Mouse (Mus musculus) layer of hippocampus, adult 11-12 months (tissue): Measurements from ENCODE around the gene Max.

Experiments
- DNase-seq: peaks from one replicate; pipeline ENCODE4 v3.0.0; 2022; ENCODE audit warnings: low spot score

Gene Max

DNA sequence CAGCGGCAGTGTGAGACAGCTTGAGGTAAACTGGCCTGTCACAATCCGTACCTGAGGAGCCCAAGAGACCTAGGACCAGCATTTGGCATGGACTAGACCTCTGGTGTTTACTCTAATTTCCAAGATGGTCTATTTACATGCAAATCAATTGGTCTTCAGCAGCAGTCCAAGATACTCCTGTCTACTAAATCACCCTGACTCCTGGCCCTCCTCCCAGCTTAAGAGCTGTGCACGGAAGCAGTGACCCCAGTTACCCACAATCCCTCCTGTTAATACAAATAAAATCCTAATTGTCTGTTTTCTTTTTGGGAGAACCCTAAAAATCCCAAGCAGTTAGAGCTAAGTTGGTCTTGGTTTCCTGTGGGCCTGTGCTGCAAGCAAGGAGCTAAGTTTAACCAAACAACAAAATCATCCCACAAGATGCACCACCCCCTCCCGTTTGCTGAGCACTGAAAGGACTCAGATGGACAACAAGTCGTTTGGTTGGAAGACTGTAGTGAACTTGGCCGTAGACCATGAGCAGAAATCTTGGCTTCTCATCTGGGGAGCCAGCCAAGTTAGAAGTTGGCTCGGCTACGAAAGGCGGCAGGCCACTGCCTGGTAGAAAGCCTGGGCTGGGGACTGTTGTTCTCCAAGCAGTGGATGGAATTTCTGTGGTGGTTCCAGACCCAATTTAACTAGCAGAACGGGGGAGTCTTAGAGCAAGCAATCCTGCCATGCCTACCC, 7.1 kb downstream of the Max start:
- DNase-seq = peak; percentile 71

DNA sequence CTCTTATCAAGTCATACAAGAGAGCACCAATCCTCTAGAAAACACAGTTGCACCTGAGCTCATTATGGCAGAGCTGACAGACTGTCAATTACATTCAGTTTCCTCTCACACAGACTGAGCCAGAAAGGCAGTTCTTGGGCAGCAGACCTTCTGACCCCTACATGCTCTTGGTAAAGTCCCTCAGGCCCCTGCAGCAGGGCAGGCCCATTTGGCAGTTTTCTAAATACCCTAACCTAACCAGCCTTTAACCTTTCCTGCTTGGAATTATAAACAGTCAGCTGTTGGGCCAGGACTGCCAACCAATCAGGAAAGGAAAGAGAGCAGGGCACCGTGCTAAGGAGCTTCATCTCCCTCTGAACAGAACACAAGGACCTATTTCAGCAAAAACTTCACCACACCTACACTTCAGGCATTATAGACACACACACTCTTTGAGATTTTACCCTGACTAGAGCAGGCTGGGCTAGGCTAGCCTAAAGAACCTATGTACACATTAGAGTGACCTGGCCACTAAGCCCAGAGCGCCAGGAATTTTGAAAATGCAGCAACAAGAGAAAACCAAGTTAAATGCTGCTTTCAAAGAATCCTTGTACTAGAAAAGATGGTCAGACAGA, 8.1 kb downstream of the Max start:
- DNase-seq = no peak

DNA sequence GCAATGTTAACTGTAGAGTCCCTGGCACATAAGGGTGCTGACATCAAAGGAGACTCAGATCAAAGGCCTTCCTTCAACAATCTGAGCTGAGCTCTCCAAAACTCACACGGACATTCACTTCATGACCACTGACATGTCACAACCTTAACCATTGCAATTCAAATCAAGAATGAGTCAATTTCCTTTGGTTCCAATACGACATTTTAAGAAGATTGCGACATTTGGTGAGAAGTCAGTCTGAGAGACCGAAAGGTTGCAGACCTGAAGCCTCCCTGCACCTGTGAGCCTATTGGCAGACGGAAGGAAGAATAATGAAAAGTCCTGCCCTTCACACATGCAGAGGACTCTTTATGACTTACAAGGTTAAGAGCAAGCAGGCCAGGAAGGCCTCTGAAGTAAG, 11.7 kb downstream of the Max start:
- DNase-seq = no peak

- no peak for DNase-seq
Observed at GRCm38 (mm10) chr12:76948781-76949180, 13.2 kb downstream of the Max start.

- DNase-seq = no peak
Observed at GRCm38 (mm10) chr12:76948185-76948584, 13.8 kb downstream of the Max start.

DNA sequence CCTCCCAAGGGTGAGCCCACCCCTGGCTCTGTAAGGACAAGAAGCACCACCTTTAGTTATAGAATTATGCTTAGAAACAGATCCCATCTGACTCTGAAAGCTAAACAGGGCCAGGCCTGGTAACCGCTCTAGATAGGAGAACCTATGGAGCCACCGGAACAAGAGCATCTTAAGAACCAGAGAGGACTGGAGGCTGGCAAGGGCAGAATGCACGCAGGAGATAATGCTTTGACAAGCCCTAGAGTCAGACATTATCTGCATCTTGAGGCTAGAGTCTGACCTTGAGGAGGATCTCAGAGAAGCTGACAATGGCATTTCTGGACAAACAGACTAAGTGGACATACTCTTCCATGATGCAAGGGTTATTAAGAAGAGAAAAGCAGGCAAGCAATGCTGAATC, 14.5 kb downstream of the Max start:
- DNase-seq = no peak

DNA sequence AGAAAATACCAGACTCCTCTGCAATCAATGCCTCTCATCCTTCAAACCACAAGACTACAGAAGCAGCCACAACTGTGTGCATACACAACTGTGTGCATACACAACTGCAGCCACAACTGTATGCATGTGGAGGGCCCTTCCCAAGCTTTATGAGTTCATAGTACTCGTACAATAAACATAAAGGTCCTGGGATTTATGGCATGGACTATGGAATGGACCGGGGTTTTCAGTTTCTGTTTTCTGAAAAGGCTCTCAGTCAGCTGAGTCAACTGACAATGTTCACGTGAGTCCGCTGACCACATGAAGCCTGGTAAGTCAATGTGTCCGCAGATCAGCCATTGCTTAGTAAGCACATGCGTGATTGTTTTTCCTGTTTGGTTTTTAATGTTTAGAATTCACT, 18.5 kb downstream of the Max start:
- no peak for DNase-seq

- no peak for DNase-seq
Observed at GRCm38 (mm10) chr12:76943046-76943445, 19.0 kb downstream of the Max start.

DNA sequence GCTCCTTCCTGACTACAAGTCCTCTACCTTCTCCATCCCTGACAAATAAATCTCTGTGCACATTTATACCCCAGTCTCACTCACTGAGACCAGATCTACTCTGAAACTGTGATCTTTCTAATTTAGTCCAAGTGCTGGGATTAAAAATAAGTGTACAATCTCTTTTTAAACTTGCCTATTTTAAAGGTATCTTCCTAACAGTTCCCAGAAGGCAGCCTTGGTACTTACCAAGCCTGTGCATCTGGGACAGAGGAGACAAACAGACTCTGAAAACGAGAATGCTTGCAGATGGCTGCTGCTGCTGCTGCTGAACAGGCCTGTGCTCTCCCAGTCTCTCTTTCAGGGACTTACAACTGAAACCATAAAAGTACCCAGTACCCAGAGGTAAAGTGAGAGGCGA, 19.5 kb downstream of the Max start:
- no peak for DNase-seq

DNA sequence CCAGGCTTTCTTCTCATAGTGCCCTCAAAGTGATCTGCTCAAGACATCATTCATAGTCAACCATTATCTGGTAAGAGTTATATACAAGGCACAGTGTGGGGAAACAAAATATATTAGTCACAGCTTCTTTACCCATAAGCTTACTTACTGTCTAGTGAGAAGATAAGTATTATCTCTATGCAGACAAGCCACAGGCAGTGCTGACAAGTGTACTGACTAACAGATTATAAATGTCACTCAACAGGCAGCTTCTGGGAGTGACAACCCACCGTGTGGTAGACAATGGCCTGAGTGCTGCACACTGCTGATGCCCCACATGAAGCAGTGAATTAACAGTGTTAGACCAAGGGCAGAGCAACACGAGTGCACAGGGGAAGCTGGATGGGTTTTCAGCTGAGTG, 20.5 kb downstream of the Max start:
- no peak for DNase-seq

DNA sequence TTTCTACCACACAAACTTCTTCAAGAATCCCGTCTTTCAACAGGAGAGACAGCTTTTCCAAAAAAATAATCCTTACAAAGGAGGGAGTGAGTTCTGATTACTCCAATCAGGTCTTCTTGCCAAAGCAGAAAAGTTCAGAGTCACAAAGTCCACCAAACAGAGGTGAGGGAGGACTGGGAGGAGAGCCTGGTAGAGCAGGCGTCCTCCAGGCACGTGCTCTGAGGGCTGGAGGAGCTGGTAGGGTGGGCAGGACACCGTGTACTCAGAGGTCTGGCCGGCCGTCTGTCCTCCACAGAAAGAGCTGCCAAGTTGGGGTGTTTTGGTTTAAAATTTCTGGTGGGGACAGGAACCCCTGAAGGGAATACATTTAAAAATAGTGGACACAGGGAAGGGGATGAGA, 24.0 kb downstream of the Max start:
- DNase-seq = no peak

DNA sequence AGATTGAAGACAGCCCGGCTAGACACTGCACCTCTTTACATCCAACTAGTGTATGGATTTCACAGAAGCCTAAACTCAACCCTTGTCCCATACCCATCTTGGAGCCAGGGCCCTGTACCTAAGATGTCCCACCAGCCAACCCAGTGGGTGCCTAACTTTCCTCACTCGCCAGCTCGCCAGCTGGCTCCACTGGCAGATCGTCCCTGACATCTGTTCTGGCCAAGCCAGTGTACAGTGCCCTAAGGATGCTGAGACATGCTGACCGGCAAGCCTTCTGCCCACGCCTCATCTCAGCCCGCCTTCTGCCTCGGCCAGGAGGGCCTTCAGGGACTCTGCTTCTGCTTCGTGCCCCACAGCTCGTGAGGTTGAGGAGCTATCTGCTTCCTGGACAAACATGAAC, 25.8 kb downstream of the Max start:
- DNase-seq = no peak

- DNase-seq = no peak
Observed at GRCm38 (mm10) chr12:76934438-76934837, 27.6 kb downstream of the Max start.

GRCm38 (mm10) chr12:76932688-76933060, 29.3 kb downstream of the Max start:
- DNase-seq = no peak

GRCm38 (mm10) chr12:76931739-76932687, 30.0 kb downstream of the Max start:
- DNase-seq = no peak

DNA sequence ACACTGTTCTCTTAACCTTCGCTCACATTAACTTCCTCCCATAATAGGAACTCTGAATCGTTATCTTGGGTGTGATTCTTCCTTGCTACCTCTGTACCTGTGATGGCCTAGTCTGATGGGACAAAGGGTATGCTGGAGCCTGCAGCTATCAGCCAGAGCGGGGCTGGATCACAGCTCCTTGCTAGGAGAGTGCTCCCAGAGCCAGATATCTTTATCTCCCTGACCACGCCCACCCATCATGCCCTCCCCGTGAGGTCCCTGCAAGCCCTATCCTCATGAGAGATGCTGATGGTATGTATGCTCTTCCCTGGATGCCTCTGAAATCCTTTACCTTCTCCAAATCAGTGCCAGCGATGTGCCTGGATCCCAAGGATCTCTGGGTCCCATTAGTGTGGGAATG, 31.8 kb downstream of the Max start:
- no peak for DNase-seq

- DNase-seq = no peak
Observed at GRCm38 (mm10) chr12:76927539-76927938, 34.5 kb downstream of the Max start.

GRCm38 (mm10) chr12:76927012-76927411, 35.0 kb downstream of the Max start:
- DNase-seq = no peak

GRCm38 (mm10) chr12:76926338-76926945, 35.6 kb downstream of the Max start:
- no peak for DNase-seq

GRCm38 (mm10) chr12:76924904-76925604, 36.9 kb downstream of the Max start:
- no peak for DNase-seq

GRCm38 (mm10) chr12:76923118-76923517, 38.9 kb downstream of the Max start:
- no peak for DNase-seq

DNA sequence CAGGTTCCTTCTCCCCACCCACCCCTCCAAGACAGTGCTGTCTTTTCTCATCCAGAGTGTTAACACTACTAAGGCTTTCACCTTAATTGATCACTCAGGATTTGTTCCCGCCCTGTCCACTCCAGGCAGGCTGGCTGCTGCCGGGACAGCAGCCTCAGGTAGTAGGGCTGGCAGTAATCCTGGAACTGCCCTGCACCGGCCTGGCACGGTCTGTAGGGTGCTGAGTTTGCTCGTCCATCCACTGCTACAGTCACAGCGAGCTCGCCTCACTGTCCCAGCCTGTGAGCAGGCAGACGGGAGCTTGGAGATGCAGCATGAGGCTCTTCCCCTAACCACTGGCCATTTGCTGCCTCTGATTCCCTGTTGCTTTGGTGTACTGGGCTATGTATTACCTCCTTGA, 41.0 kb downstream of the Max start:
- DNase-seq = no peak
